Mouse (Mus musculus): ENCODE results near the gene Olfr477.
"Not testable (repeated sequence)": the region's sequence is repeated elsewhere in the genome, so short reads cannot be mapped to it uniquely, and the experiment has no call there.

The Olfr477 gene

DNA sequence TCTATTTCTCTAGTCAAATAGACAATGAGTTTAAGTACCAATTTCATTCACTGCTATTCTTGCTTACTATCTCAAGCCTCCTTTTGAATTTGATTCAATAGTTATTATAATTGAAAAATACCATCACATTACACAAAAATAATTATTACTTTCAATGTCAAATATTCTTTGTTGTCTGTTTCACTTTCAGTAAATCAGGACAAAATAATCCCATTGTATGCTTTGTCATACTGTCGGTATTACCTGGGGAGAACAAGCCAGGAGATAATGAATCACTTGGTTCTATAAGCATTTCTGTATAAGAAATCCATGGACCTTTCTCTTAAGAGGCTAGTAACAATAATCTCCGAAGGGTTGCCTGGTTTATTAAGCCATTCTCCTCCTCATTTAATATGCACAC is at the start of gene Olfr477:
Gene Olfr477, plus strand, starts transcription at position 301 of the 400 bp plus-strand sequence.
- DNase-seq (ENCODE audit: low spot score) = no peak

DNA sequence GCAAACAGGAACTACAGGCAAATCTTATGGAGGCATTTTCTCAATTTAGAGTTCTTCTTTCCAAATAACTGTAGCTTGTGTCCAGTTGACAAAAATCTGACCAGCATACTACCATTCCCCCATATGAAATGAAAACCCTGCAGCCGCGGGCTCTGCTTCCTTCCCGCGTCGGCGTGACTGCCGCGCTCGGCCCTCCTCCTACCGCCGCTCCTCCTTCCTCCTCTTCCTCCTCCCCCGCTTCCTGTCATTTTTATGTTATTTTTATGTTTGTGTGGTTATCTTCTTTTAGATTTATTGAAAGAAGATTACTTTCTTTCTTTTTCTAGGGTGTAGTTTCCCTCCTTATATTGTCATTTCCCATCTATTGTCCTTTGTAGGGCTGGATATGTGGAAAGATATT is 34.0 kb upstream of the Olfr477 start:
- DNase-seq (ENCODE audit: low spot score) = not testable (repeated sequence)

DNA sequence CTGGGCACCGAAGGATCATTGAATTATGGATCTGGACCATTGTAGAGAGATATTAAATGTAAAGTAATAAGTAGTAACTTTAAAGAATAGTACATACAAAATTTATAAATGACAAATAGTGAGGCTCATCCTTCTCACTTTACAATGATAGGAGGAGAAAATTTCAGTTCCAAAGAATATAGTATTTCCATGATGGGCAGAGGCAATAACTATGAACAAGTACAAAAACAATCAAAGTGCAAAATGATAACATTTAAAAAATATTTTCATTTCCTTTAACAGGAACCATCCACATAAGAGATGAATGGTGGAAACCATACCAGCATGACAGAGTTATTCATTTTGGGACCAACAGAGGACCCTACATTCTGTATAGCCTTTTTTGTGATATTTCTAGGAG is 32.1 kb upstream of the Olfr477 start, which contains the start of gene Olfr474:
Gene Olfr474, plus strand, starts transcription at position 301 of the 400 bp plus-strand sequence.
- DNase-seq (ENCODE audit: low spot score) = no peak

DNA sequence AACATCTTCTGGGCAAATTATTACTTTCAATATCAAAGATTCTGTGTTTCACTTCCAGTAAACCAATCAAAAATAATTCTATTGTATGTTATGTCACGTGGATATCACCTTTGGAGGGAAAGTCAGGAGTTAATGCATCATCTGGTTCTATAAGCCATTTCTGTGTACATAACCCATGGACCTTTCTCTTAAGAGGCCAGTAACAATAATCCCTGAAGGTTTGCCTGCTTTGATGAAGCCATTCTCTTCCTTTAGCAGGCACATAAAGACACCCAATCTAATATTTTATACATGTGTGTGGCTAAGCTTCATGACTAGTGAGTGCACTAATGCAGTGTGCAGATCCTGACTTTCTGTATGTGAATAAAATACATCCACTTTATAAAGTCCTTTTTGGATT is 22.0 kb upstream of the Olfr477 start, which contains the start of gene Olfr476:
Gene Olfr476, plus strand, starts transcription at position 301 of the 400 bp plus-strand sequence.
- no peak for DNase-seq (ENCODE audit: low spot score)

DNA sequence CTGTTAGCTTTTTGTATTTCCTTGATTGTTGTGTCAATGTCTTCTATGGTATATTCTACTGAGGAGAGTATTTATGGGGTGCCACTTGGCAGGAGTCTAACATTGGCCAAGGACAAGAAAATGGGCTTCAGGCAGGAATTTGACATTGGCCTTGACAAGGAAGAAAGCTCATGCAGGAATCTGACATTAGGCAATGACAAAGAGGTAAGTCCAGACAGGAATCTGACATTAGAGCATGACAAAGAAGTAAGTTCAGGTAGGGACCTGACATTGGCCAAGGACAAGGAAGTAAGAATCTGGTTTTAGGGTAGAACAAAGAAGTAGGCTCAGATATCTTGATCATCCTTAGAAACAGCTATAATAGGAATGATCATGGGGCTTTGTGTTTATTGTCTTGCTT is 27.8 kb downstream of the Olfr477 start:
- DNase-seq (ENCODE audit: low spot score) = not testable (repeated sequence)

DNA sequence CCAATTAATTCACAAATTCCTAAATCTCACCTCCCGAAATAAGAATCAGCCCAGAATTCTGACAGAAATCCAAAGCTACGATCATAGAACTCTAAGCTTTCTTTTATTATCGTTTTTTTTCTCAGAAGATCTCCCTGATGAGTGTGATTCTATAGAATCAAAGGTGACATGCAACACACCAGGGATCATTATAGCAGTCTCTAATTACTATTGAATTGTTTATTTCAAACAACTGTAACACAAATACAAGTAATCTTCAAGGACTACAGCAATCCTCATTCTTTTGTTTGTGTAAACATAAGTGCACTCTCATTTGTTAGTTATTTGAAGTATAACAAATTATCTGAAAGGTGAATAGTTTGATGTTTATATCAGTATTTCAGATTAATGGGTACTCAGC is 47.4 kb downstream of the Olfr477 start, which contains the start of gene Olfr478:
Gene Olfr478, minus strand, starts transcription at position 101 of the 400 bp plus-strand sequence.
- DNase-seq (ENCODE audit: low spot score) = no peak
